Mouse (Mus musculus): ENCODE measurements around the gene Camk2b. TPM values are rescaled to one million over a fixed set of nuclear protein-coding genes. Genes with fewer than 3 reads are reported as not detected.
A peak's percentile ranks its signal among the peaks of the same experiment; 100 is the strongest.

Camk2b gene
- polyA plus RNA-seq, 1 experiment from 2014 or later, result 12.1 TPM

- Histone ChIP-seq H3K27me3 (replicated peaks; ENCODE audit: control insufficient read depth, insufficient read depth, low read length) (no peaks in the 10 kb centered on the region), H3K4me1 (replicated peaks; ENCODE audit: control insufficient read depth, insufficient read depth, low read length) (peaks cover 2% of the 10 kb centered on the region; the same call in 1 of the 2 replicates), H3K9ac (ENCODE audit: low read depth, low read length) (no peak overlapping the region), H3K9me3 (ENCODE audit: control insufficient read depth) (no peaks in the 10 kb centered on the region), H3K4me2 (replicated peaks; ENCODE audit: low read depth) (no peak overlapping the region), H3K36me3 (ENCODE audit: control insufficient read depth, insufficient read depth) (no peaks in the 10 kb centered on the region), H3K27ac (ENCODE audit: low read depth, low read length) (no peak overlapping the region), H3K4me3 (ENCODE audit: low read depth, low read length) (no peak overlapping the region)
- ATAC-seq, result no peak
- TF ChIP-seq CTCF (IDR thresholded peaks at IDR 0.05; ENCODE audit: low read depth), result no peak
- 76% methylated on average over 7 of the region's 7 CpGs for WGBS
Observed at GRCm38 (mm10) chr11:6037198-6037597, 29.0 kb downstream of the Camk2b start.

GRCm38 (mm10) chr11:6036477-6036876 is 29.7 kb downstream of the Camk2b start:
- H3K4me1 ChIP-seq (replicated peaks; ENCODE audit: control insufficient read depth, insufficient read depth, low read length), result peaks cover 2% of the 10 kb centered on the region; the same call in 1 of the 2 replicates
- WGBS, result 85% methylated on average over 4 of the region's 4 CpGs

GRCm38 (mm10) chr11:6035521-6035920 is 30.6 kb downstream of the Camk2b start:
- no peak for TF ChIP-seq CTCF (IDR thresholded peaks at IDR 0.05; ENCODE audit: low read depth)
- Histone ChIP-seq H3K9ac (ENCODE audit: low read depth, low read length) (no peak overlapping the region), H3K9me3 (ENCODE audit: control insufficient read depth) (no peaks in the 10 kb centered on the region), H3K4me2 (replicated peaks; ENCODE audit: low read depth) (no peak overlapping the region), H3K27ac (ENCODE audit: low read depth, low read length) (no peak overlapping the region), H3K36me3 (ENCODE audit: control insufficient read depth, insufficient read depth) (no peaks in the 10 kb centered on the region), H3K4me1 (replicated peaks; ENCODE audit: control insufficient read depth, insufficient read depth, low read length) (peaks cover 2% of the 10 kb centered on the region; the same call in 1 of the 2 replicates), H3K4me3 (ENCODE audit: low read depth, low read length) (no peak overlapping the region), H3K27me3 (replicated peaks; ENCODE audit: control insufficient read depth, insufficient read depth, low read length) (no peaks in the 10 kb centered on the region)
- WGBS, result 81% methylated on average over 3 of the region's 3 CpGs
- ATAC-seq, result no peak

More at GRCm38 (mm10) chr11:6036477-6036876, 29.7 kb downstream of the Camk2b start:
- no peak overlapping the region for H3K9ac ChIP-seq (ENCODE audit: low read depth, low read length)
- H3K27ac ChIP-seq (ENCODE audit: low read depth, low read length), result no peak overlapping the region
- no peaks in the 10 kb centered on the region for H3K36me3 ChIP-seq (ENCODE audit: control insufficient read depth, insufficient read depth)
- no peak for ATAC-seq
- H3K9me3 ChIP-seq (ENCODE audit: control insufficient read depth), result no peaks in the 10 kb centered on the region
- H3K4me3 ChIP-seq (ENCODE audit: low read depth, low read length), result no peak overlapping the region
- no peak for TF ChIP-seq CTCF (IDR thresholded peaks at IDR 0.05; ENCODE audit: low read depth)
- no peaks in the 10 kb centered on the region for H3K27me3 ChIP-seq (replicated peaks; ENCODE audit: control insufficient read depth, insufficient read depth, low read length)
- H3K4me2 ChIP-seq (replicated peaks; ENCODE audit: low read depth), result no peak overlapping the region

- 68% methylated on average over 2 of the region's 2 CpGs for WGBS
- no peak overlapping the region for H3K27ac ChIP-seq (ENCODE audit: low read depth, low read length)
- no peak for TF ChIP-seq CTCF (IDR thresholded peaks at IDR 0.05; ENCODE audit: low read depth)
- H3K9me3 ChIP-seq (ENCODE audit: control insufficient read depth), result no peaks in the 10 kb centered on the region
- no peak overlapping the region for H3K4me2 ChIP-seq (replicated peaks; ENCODE audit: low read depth)
- H3K4me3 ChIP-seq (ENCODE audit: low read depth, low read length), result no peak overlapping the region
- ATAC-seq, result no peak
- H3K36me3 ChIP-seq (ENCODE audit: control insufficient read depth, insufficient read depth), result no peaks in the 10 kb centered on the region
- H3K27me3 ChIP-seq (replicated peaks; ENCODE audit: control insufficient read depth, insufficient read depth, low read length), result no peaks in the 10 kb centered on the region
- no peak overlapping the region for H3K9ac ChIP-seq (ENCODE audit: low read depth, low read length)
- peaks cover 7% of the 10 kb centered on the region; the same call in 1 of the 2 replicates for H3K4me1 ChIP-seq (replicated peaks; ENCODE audit: control insufficient read depth, insufficient read depth, low read length)
Observed at GRCm38 (mm10) chr11:6034740-6035139, 31.4 kb downstream of the Camk2b start.

GRCm38 (mm10) chr11:6033801-6034200 is 32.4 kb downstream of the Camk2b start:
- 45% methylated on average over 5 of the region's 5 CpGs for WGBS

GRCm38 (mm10) chr11:6033147-6033546 is 33.0 kb downstream of the Camk2b start:
- peak; percentile 87 for TF ChIP-seq CTCF (IDR thresholded peaks at IDR 0.05; ENCODE audit: low read depth)
- Histone ChIP-seq H3K4me1 (replicated peaks; ENCODE audit: control insufficient read depth, insufficient read depth, low read length) (peaks cover 7% of the 10 kb centered on the region; the same call in 1 of the 2 replicates), H3K27ac (ENCODE audit: low read depth, low read length) (0 out of 2 replicates have a peak overlapping the region, but pooled peaks have one; percentile 5), H3K4me3 (ENCODE audit: low read depth, low read length) (no peak overlapping the region), H3K36me3 (ENCODE audit: control insufficient read depth, insufficient read depth) (no peaks in the 10 kb centered on the region), H3K27me3 (replicated peaks; ENCODE audit: control insufficient read depth, insufficient read depth, low read length) (no peaks in the 10 kb centered on the region), H3K9ac (ENCODE audit: low read depth, low read length) (no peak overlapping the region), H3K4me2 (replicated peaks; ENCODE audit: low read depth) (no peak overlapping the region), H3K9me3 (ENCODE audit: control insufficient read depth) (no peaks in the 10 kb centered on the region)
- peak; percentile 41; the same call in 1 of the 2 replicates for ATAC-seq
- 73% methylated on average over 3 of the region's 3 CpGs for WGBS

More at GRCm38 (mm10) chr11:6033801-6034200, 32.4 kb downstream of the Camk2b start:
- H3K27me3 ChIP-seq (replicated peaks; ENCODE audit: control insufficient read depth, insufficient read depth, low read length), result no peaks in the 10 kb centered on the region
- no peaks in the 10 kb centered on the region for H3K9me3 ChIP-seq (ENCODE audit: control insufficient read depth)
- no peak for TF ChIP-seq CTCF (IDR thresholded peaks at IDR 0.05; ENCODE audit: low read depth)
- peak overlapping the region; percentile 51; the same call in 1 of the 2 replicates for H3K27ac ChIP-seq (ENCODE audit: low read depth, low read length)
- H3K4me1 ChIP-seq (replicated peaks; ENCODE audit: control insufficient read depth, insufficient read depth, low read length), result peaks cover 7% of the 10 kb centered on the region; the same call in 1 of the 2 replicates
- H3K4me3 ChIP-seq (ENCODE audit: low read depth, low read length), result no peak overlapping the region
- no peak overlapping the region for H3K4me2 ChIP-seq (replicated peaks; ENCODE audit: low read depth)
- no peak overlapping the region for H3K9ac ChIP-seq (ENCODE audit: low read depth, low read length)
- no peaks in the 10 kb centered on the region for H3K36me3 ChIP-seq (ENCODE audit: control insufficient read depth, insufficient read depth)
- peak; percentile 74 for ATAC-seq

All from intestine, postnatal 0 days (tissue).